Mouse (Mus musculus) lung, postnatal 0 days (tissue): ENCODE results near the gene Plcg1.

Experiments used
- CTCF ChIP-seq: IDR thresholded peaks from 2 replicates; pipeline ENCODE4 v1.5.1; 2016; ENCODE audit warnings: antibody characterized with exemption, mild to moderate bottlenecking
- EP300 ChIP-seq: IDR thresholded peaks from 2 replicates; pipeline ENCODE4 v1.6.1; 2016; ENCODE audit warnings: antibody characterized with exemption, mild to moderate bottlenecking, control low read depth

- TF ChIP-seq CTCF (no peak), EP300 (no peak)
Measured at GRCm38 (mm10) chr2:160722714-160723113, 8.4 kb upstream of the Plcg1 start.
